Mouse (Mus musculus): ENCODE measurements around the gene Ice1.

Ice1 gene

GRCm38 (mm10) chr13:70574216-70574615 lies 63.2 kb downstream of the Ice1 start:
- no peak for DNase-seq (ENCODE audit: low spot score in 2 of 2)

- no peak for DNase-seq (ENCODE audit: low spot score in 2 of 2)
These were observed 69.5 kb downstream of the Ice1 start for GRCm38 (mm10) chr13:70567889-70568288.

GRCm38 (mm10) chr13:70553456-70553855 lies 84.0 kb downstream of the Ice1 start:
- DNase-seq (ENCODE audit: low spot score in 2 of 2), result no peak

GRCm38 (mm10) chr13:70547457-70547856 lies 90.0 kb downstream of the Ice1 start:
- DNase-seq (ENCODE audit: low spot score in 2 of 2), result no peak

GRCm38 (mm10) chr13:70545261-70545660 lies 92.2 kb downstream of the Ice1 start:
- no peak for DNase-seq (ENCODE audit: low spot score in 2 of 2)

GRCm38 (mm10) chr13:70539842-70540241 lies 97.6 kb downstream of the Ice1 start:
- no peak for DNase-seq (ENCODE audit: low spot score in 2 of 2)

- DNase-seq (ENCODE audit: low spot score in 2 of 2), result no peak
These were observed 104.0 kb downstream of the Ice1 start for GRCm38 (mm10) chr13:70533412-70533811.

GRCm38 (mm10) chr13:70532719-70533118 lies 104.7 kb downstream of the Ice1 start:
- DNase-seq (ENCODE audit: low spot score in 2 of 2), result no peak

- DNase-seq (ENCODE audit: low spot score in 2 of 2), result no peak
These were observed 119.8 kb downstream of the Ice1 start for GRCm38 (mm10) chr13:70517651-70518050.

- no peak for DNase-seq (ENCODE audit: low spot score in 2 of 2)
These were observed 122.4 kb downstream of the Ice1 start for GRCm38 (mm10) chr13:70515004-70515403.

- no peak for DNase-seq (ENCODE audit: low spot score in 2 of 2)
These were observed 127.2 kb downstream of the Ice1 start for GRCm38 (mm10) chr13:70510199-70510598.

GRCm38 (mm10) chr13:70509375-70510016 lies 127.9 kb downstream of the Ice1 start:
- no peak for DNase-seq (ENCODE audit: low spot score in 2 of 2)

- no peak for DNase-seq (ENCODE audit: low spot score in 2 of 2)
These were observed 128.6 kb downstream of the Ice1 start for GRCm38 (mm10) chr13:70508708-70509374.
